Mouse (Mus musculus) frontal cortex, postnatal 14 days (tissue): ENCODE measurements around the gene Olfr885.

Experiments used
- DNase-seq, 2 experiments: peaks; one replicate each; pipeline ENCODE4 v3.0.0; 2022; ENCODE audit warnings: low spot score in 2 of 2

Olfr885 gene

DNA sequence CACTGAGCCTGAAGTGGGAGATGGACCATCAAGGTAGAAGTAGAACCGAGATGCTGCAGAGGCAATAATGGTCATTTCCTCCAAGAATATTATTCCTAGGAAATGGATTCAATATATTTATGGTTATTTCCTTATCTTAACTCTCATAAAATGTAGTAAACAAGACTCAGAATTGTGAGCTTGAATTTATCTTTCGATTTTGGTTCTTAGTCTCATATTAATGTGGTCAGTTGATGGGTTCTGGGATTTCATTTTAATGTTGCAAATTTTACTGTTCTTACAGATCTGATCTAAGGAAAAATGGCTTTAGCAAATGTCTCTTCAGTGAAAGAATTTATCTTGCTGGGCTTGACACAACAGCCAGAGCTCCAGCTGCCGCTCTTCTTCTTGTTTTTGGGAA is at the start of gene Olfr885:
Olfr885 (plus strand) TSS at position 301 of the 400 bp plus-strand sequence.
- DNase-seq: no peak

DNA sequence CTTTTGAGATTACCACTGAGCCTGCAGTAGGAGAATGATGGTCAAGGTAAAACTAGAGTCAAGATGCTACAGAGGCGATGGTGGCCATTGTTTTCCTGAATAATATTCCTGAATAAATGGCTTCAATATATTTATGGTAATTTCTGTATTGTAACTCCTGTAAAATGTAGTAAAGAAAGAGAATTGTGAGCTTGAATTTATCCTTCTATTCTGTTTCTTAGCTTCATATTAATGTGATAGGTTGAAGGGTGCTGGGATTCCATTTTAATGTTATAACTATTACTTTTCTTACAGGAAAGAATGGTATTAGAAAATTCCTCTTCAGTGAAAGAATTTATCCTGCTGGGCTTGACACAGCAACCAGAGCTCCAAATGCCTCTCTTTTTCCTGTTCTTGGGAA is 35.6 kb upstream of the Olfr885 start, which contains the start of gene Olfr883:
Olfr883 (plus strand) TSS at position 301 of the 400 bp plus-strand sequence.
- no peak for DNase-seq

DNA sequence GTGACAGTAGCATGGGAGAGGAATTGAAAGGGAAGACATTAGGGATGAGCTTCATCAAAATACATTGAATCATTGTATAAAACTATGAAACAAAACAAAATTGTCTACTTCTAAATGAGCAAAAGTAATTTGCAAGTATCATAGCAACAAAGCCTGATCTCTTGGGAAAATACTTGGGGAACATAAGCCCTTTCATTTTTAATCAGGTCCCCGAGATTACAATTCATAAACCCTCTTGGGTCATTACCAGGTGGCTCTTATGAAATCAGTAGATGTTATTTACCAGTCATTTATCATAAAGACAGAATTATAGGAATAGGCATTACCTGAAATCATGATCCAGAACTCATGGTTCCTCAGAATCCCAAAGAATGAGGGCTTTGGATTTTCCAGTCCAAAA is 14.9 kb upstream of the Olfr885 start, which contains the start of gene Olfr884:
Olfr884 (plus strand) TSS at position 301 of the 400 bp plus-strand sequence.
- no peak for DNase-seq

DNA sequence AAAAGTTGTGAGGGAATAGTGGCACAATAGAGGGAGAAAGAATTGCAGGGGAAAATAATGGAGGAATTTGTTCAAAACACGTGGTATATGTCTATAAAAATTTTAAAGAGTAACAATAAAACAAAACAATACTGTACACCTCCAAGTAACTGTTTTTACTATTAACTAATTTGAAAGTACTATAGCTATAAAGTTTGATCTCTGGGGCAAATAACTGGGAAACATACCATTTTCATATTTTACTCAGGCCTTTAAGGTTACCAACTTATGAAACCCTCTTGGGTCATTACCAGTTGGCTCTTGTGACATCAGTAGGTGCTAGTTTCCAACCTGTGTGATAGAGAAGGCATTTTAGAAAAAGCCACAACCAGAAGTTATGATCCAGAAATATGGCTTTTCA is 22.6 kb downstream of the Olfr885 start, which contains the start of gene Olfr887:
Olfr887 (plus strand) TSS at position 301 of the 400 bp plus-strand sequence.
- no peak for DNase-seq

DNA sequence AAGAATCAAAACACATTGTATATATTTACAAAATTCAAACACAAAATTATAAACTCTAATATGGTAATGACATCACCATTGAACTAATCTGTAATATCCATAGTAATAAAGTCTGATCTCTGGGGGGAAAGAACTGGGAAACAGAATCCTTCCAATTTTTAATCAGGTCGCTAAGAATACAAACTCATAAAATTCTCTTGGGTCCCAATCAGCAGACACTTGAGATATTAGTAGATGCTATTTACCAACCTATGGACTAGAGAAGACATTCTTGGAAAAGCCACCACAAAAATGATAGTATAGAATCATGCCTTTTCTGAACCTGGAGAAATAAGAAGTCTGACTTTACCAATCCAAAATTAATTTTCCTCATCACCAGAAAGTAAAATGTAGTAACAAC is 46.7 kb downstream of the Olfr885 start, which contains the start of gene Olfr888:
Olfr888 (plus strand) TSS at position 301 of the 400 bp plus-strand sequence.
- DNase-seq: no peak
